Mouse (Mus musculus): ENCODE measurements around the gene Cym. TPM values are rescaled to one million over a fixed set of nuclear protein-coding genes. Genes with fewer than 3 reads are reported as not detected.

Gene Cym
- polyA plus RNA-seq, 1 experiment from 2014 or later, result 3.1 TPM

Other genes starting within 250 kb of the Cym start
- 1.4 and 1.7 TPM in 2 replicates for gene Kcna3, start 185.6 kb downstream of the Cym start, polyA plus RNA-seq (2015; fragmentation: Nextera tagmentation; extraction: Ambion mirVana)
- gene Kcna2, start 120.6 kb downstream of the Cym start, polyA plus RNA-seq (2015; fragmentation: Nextera tagmentation; extraction: Ambion mirVana), result 0.03 and 0.05 TPM in 2 replicates
- not detected in 2 replicates for gene Kcna10, start 38.7 kb downstream of the Cym start, polyA plus RNA-seq (2015; fragmentation: Nextera tagmentation; extraction: Ambion mirVana)
- gene A630076J17Rik, start 8.9 kb upstream of the Cym start, polyA plus RNA-seq (2015; fragmentation: Nextera tagmentation; extraction: Ambion mirVana), result not detected in 2 replicates
- gene Prok1, start 18.0 kb upstream of the Cym start, polyA plus RNA-seq (2015; fragmentation: Nextera tagmentation; extraction: Ambion mirVana), result not detected in 2 replicates
- gene Lamtor5, start 57.1 kb upstream of the Cym start, polyA plus RNA-seq (2015; fragmentation: Nextera tagmentation; extraction: Ambion mirVana), result 118 and 131 TPM in 2 replicates
- 0.59 and 0.67 TPM in 2 replicates for gene Slc16a4, start 69.5 kb upstream of the Cym start, polyA plus RNA-seq (2015; fragmentation: Nextera tagmentation; extraction: Ambion mirVana)
- gene Rbm15, start 111.9 kb upstream of the Cym start, polyA plus RNA-seq (2015; fragmentation: Nextera tagmentation; extraction: Ambion mirVana), result 9.6 and 11.9 TPM in 2 replicates
- not detected in 2 replicates for gene Kcnc4, start 237.8 kb upstream of the Cym start, polyA plus RNA-seq (2015; fragmentation: Nextera tagmentation; extraction: Ambion mirVana)

All from liver, embryonic 13.5 days (tissue).